8 mouse cellular contexts compared by ENCODE assay signal in genomic region chr1:55236890-55237642, GRCm38 (mm10). TPM values are rescaled to one million over a fixed set of nuclear protein-coding genes. Genes with fewer than 3 reads are reported as not detected.
DNase-seq lines count a peak whose midpoint lies in the region; ATAC-seq and TF ChIP-seq lines count a peak whose summit lies in the region.

Mars2 (plus strand) TSS chr1:55237177.

- DNase-seq in CH12.LX (ENCODE audit: extremely low read depth) = peak; percentile 92
- peak; percentile 91 for DNase-seq in c-Kit-positive CD71-positive TER-119-negative erythroid progenitor cells, embryonic 14.5 days (ENCODE audit: low read depth)
- DNase-seq in forebrain, embryonic 11.5 days (ENCODE audit: low spot score) = peak; percentile 98
- DNase-seq in kidney, postnatal 4 days = peak; percentile 98 to 99
- peak; percentile 97 for DNase-seq in liver, postnatal 0 days
- DNase-seq in testis, postnatal 10 days (ENCODE audit: low spot score) = peak; percentile 98

- TF ChIP-seq CTCF in CH12.LX (conservative IDR thresholded peaks at IDR 0.05 in 1 of 2, IDR thresholded peaks at IDR 0.05 in 1 of 2; ENCODE audit: low read depth in 2 of 2, low read length in 2 of 2) = no peak
- peak; percentile 49 for TF ChIP-seq CTCF in liver, postnatal 0 days (IDR thresholded peaks at IDR 0.05; ENCODE audit: low read depth)

- H3K27me3 ChIP-seq in CH12.LX (replicated peaks) = no peaks in the 10 kb centered on the region
- no peaks in the 10 kb centered on the region for H3K27me3 ChIP-seq in forebrain, embryonic 11.5 days (ENCODE audit: control insufficient read depth, insufficient read depth, low read length)
- no peaks in the 10 kb centered on the region for H3K27me3 ChIP-seq in heart, embryonic 16.5 days (ENCODE audit: control insufficient read depth, insufficient read depth, low read length)
- H3K27me3 ChIP-seq in liver, postnatal 0 days (ENCODE audit: insufficient read depth, low read length) = no peaks in the 10 kb centered on the region
- H3K27me3 ChIP-seq in neural tube, embryonic 14.5 days (ENCODE audit: control insufficient read depth, insufficient read depth, low read length) = no peaks in the 10 kb centered on the region

- peaks cover 0 to 28% of the 10 kb centered on the region in 2 experiments; a peak in 2 of 4 replicates for H3K4me1 ChIP-seq in CH12.LX (ENCODE audit: control insufficient read depth in 1 of 2, insufficient read depth in 2 of 2)
- peaks cover 10% of the 10 kb centered on the region for H3K4me1 ChIP-seq in forebrain, embryonic 11.5 days (replicated peaks; ENCODE audit: control insufficient read depth, insufficient read depth, low read length)
- H3K4me1 ChIP-seq in heart, embryonic 16.5 days (ENCODE audit: control insufficient read depth, insufficient read depth, low read length) = peaks cover 22% of the 10 kb centered on the region
- H3K4me1 ChIP-seq in liver, postnatal 0 days (ENCODE audit: insufficient read depth) = peaks cover 17% of the 10 kb centered on the region
- H3K4me1 ChIP-seq in neural tube, embryonic 14.5 days (ENCODE audit: control insufficient read depth, insufficient read depth, low read length) = peaks cover 20% of the 10 kb centered on the region

- peaks cover 0 to 19% of the 10 kb centered on the region in 2 experiments for H3K36me3 ChIP-seq in CH12.LX (replicated peaks in 1 of 2; ENCODE audit: control insufficient read depth in 1 of 2, insufficient read depth in 1 of 2, low read length in 1 of 2)
- no peaks in the 10 kb centered on the region for H3K36me3 ChIP-seq in forebrain, embryonic 11.5 days (ENCODE audit: control insufficient read depth, insufficient read depth, low read length)
- H3K36me3 ChIP-seq in heart, embryonic 16.5 days (ENCODE audit: control insufficient read depth, insufficient read depth) = no peaks in the 10 kb centered on the region
- H3K36me3 ChIP-seq in liver, postnatal 0 days (replicated peaks; ENCODE audit: insufficient read depth, low read length) = 0 out of 2 replicates have a peak, but pooled peaks cover 2% of the 10 kb centered on the region
- H3K36me3 ChIP-seq in neural tube, embryonic 14.5 days (ENCODE audit: control insufficient read depth, insufficient read depth, low read length) = no peaks in the 10 kb centered on the region

- 0% methylated on average over 82 of the region's 82 CpGs for WGBS in forebrain, embryonic 11.5 days
- under 1% methylated on average over 82 of the region's 82 CpGs for WGBS in heart, embryonic 16.5 days
- WGBS in liver, postnatal 0 days (ENCODE audit: insufficient replicate concordance) = under 1% methylated on average over 77 of the region's 82 CpGs
- under 1% methylated on average over 82 of the region's 82 CpGs for WGBS in neural tube, embryonic 14.5 days

- peak within 1 kb of the TSS; percentile 83 for H3K4me2 ChIP-seq in CH12.LX (ENCODE audit: insufficient read depth, low read depth, poor library complexity, severe bottlenecking)
- peak within 1 kb of the TSS; percentile 97 for H3K4me2 ChIP-seq in forebrain, embryonic 11.5 days (ENCODE audit: low read depth, low read length, severe bottlenecking)
- peak within 1 kb of the TSS; percentile 99 for H3K4me2 ChIP-seq in heart, embryonic 16.5 days (ENCODE audit: low read depth, low read length)
- peak within 1 kb of the TSS; percentile 100 for H3K4me2 ChIP-seq in liver, postnatal 0 days (ENCODE audit: low read depth, low read length)
- peak within 1 kb of the TSS; percentile 100 for H3K4me2 ChIP-seq in neural tube, embryonic 14.5 days (ENCODE audit: low read depth, low read length)

- peak; percentile 98 for ATAC-seq in forebrain, embryonic 11.5 days (replicated peaks; ENCODE audit: low FRiP score)
- ATAC-seq in heart, embryonic 16.5 days (replicated peaks; ENCODE audit: extremely low read depth, insufficient read depth, low FRiP score) = peak; percentile 99
- peak; percentile 99 for ATAC-seq in liver, postnatal 0 days
- ATAC-seq in neural tube, embryonic 14.5 days (ENCODE audit: low read depth) = peak; percentile 99

- H3K4me3 ChIP-seq in CH12.LX (replicated peaks in 1 of 3; ENCODE audit: low read depth in 2 of 3, low read length in 2 of 3, poor library complexity in 1 of 3) = peak within 1 kb of the TSS; percentile 77 to 97 (median 89)
- H3K4me3 ChIP-seq in forebrain, embryonic 11.5 days (ENCODE audit: low read depth, low read length) = peak within 1 kb of the TSS; percentile 75
- H3K4me3 ChIP-seq in heart, embryonic 16.5 days (ENCODE audit: low read length) = peak within 1 kb of the TSS; percentile 92
- peak within 1 kb of the TSS; percentile 85 for H3K4me3 ChIP-seq in liver, postnatal 0 days (ENCODE audit: low read depth, low read length)
- peak within 1 kb of the TSS; percentile 83 for H3K4me3 ChIP-seq in neural tube, embryonic 14.5 days (ENCODE audit: low read depth, low read length)

- in situ Hi-C loops in CH12.LX (cut with MboI; ENCODE audit: low pct_ligation_motif_present, low pct_unique_long_range_greater_than_20kb, low sequenced_read_pairs) = no loop called here

- TF ChIP-seq EP300 in CH12.LX (IDR thresholded peaks at IDR 0.05; ENCODE audit: low read length) = no peak
- TF ChIP-seq EP300 in liver, postnatal 0 days (IDR thresholded peaks at IDR 0.05; ENCODE audit: low read depth) = 0 out of 2 replicates have a peak, but pooled peaks have one; percentile 12

- peak within 1 kb of the TSS; percentile 5 for H3K27ac ChIP-seq in CH12.LX (ENCODE audit: insufficient read depth, low read depth)
- 0 out of 2 replicates have a peak within 1 kb of the TSS, but pooled peaks have one; percentile 31 for H3K27ac ChIP-seq in forebrain, embryonic 11.5 days (ENCODE audit: low read depth, low read length)
- peak within 1 kb of the TSS; percentile 65 for H3K27ac ChIP-seq in heart, embryonic 16.5 days (ENCODE audit: low read length)
- peak within 1 kb of the TSS; percentile 74 for H3K27ac ChIP-seq in liver, postnatal 0 days (ENCODE audit: low read depth)
- peak within 1 kb of the TSS; percentile 86 for H3K27ac ChIP-seq in neural tube, embryonic 14.5 days (ENCODE audit: low read depth, low read length)

- H3K9ac ChIP-seq in CH12.LX (ENCODE audit: insufficient read depth, low read depth) = peak within 1 kb of the TSS; percentile 68
- H3K9ac ChIP-seq in forebrain, embryonic 11.5 days (ENCODE audit: low read length) = peak within 1 kb of the TSS; percentile 75
- H3K9ac ChIP-seq in heart, embryonic 16.5 days (ENCODE audit: low read length) = peak within 1 kb of the TSS; percentile 82
- H3K9ac ChIP-seq in liver, postnatal 0 days (replicated peaks) = peak within 1 kb of the TSS; percentile 81
- H3K9ac ChIP-seq in neural tube, embryonic 14.5 days (replicated peaks; ENCODE audit: low read depth, low read length) = peak within 1 kb of the TSS; percentile 73

- peaks cover 37% of the 10 kb centered on the region for H3K79me2 ChIP-seq in CH12.LX (replicated peaks; ENCODE audit: control insufficient read depth, extremely low read depth, insufficient read depth, poor library complexity, severe bottlenecking)

- TF ChIP-seq POLR2A in CH12.LX (IDR thresholded peaks at IDR 0.05; ENCODE audit: low read depth, low read length) = peak; percentile 96

- no peaks in the 10 kb centered on the region for H3K9me3 ChIP-seq in CH12.LX (replicated peaks; ENCODE audit: low read length)
- H3K9me3 ChIP-seq in forebrain, embryonic 11.5 days (ENCODE audit: control insufficient read depth, low read length) = no peaks in the 10 kb centered on the region
- no peaks in the 10 kb centered on the region for H3K9me3 ChIP-seq in heart, embryonic 16.5 days (replicated peaks; ENCODE audit: control insufficient read depth, low read length)
- no peaks in the 10 kb centered on the region for H3K9me3 ChIP-seq in liver, postnatal 0 days (ENCODE audit: low read length)
- H3K9me3 ChIP-seq in neural tube, embryonic 14.5 days (ENCODE audit: control insufficient read depth, low read length) = no peaks in the 10 kb centered on the region

- TF ChIP-seq RAD21 in CH12.LX (IDR thresholded peaks at IDR 0.05; ENCODE audit: low read depth, low read length) = no peak

- dilution Hi-C loops in CH12.LX (cut with MboI; ENCODE audit: extremely low pct_ligation_motif_present, extremely low pct_unique_long_range_greater_than_20kb, low sequenced_read_pairs) = no loop called here

TF ChIP-seq in CH12.LX, 34 proteins besides CTCF, POLR2A, EP300 and RAD21 (continues in another document):
- TF ChIP-seq MAFK (IDR thresholded peaks at IDR 0.05; ENCODE audit: insufficient replicate concordance, low read length) (no peak), UBTF (IDR thresholded peaks at IDR 0.05; ENCODE audit: low read depth, low read length) (peak; percentile 76), NELFE (IDR thresholded peaks at IDR 0.05; ENCODE audit: low read depth, low read length) (peak; percentile 93), GABPA (IDR thresholded peaks at IDR 0.05; ENCODE audit: insufficient replicate concordance, low read depth, low read length) (no peak; the same call in 1 of the 2 replicates), TCF12 (IDR thresholded peaks at IDR 0.05; ENCODE audit: low read depth, low read length) (peak; percentile 91), IRF4 (IDR thresholded peaks at IDR 0.05; ENCODE audit: low read depth, low read length) (peak; percentile 49; the same call in 1 of the 2 replicates), MYC (IDR thresholded peaks at IDR 0.05; ENCODE audit: low read depth, low read length) (peak; percentile 78), POLR2AphosphoS2 (IDR thresholded peaks at IDR 0.05; ENCODE audit: low read depth, low read length) (peak; percentile 76; the same call in 1 of the 2 replicates), MAX (IDR thresholded peaks at IDR 0.05; ENCODE audit: low read length) (peak; percentile 94), JUN (IDR thresholded peaks at IDR 0.05; ENCODE audit: insufficient read depth, low read depth, low read length) (no peak), RCOR1 (conservative IDR thresholded peaks at IDR 0.05; ENCODE audit: low read depth, low read length) (no peak), ETS1 (conservative IDR thresholded peaks at IDR 0.05; ENCODE audit: low read depth, low read length) (no peak), USF1 (IDR thresholded peaks at IDR 0.05; ENCODE audit: low read depth, low read length) (no peak), KAT2A (IDR thresholded peaks at IDR 0.05; ENCODE audit: insufficient replicate concordance, low read length) (peak; percentile 83; the same call in 1 of the 2 replicates), PAX5 (IDR thresholded peaks at IDR 0.05; ENCODE audit: low read length) (no peak), SMC3 (IDR thresholded peaks at IDR 0.05; ENCODE audit: low read depth, low read length) (no peak)

RNA-seq across cellular contexts. Expression of gene Mars2, which starts in this region (rescaled TPM):
- total RNA-seq in CH12.LX (2012; rRNA removed) (4.5 and 5.7 TPM in 2 replicates), CH12.LX (2014; rRNA removed) (5.6 and 5.8 TPM in 2 replicates)
- 3.5 and 3.7 TPM in 2 replicates for polyA plus RNA-seq in CH12.LX (2012; ENCODE audit: insufficient read length, low read depth)
- polyA plus RNA-seq in forebrain, embryonic 11.5 days (2014; fragmentation: Nextera tagmentation; extraction: Ambion mirVana) = 3.7 and 3.8 TPM in 2 replicates
- polyA plus RNA-seq in heart, embryonic 16.5 days (2015; fragmentation: Nextera tagmentation; extraction: Ambion mirVana) = 3.8 and 4.0 TPM in 2 replicates
- polyA plus RNA-seq in liver, postnatal 0 days (2015; fragmentation: Nextera tagmentation; extraction: Ambion mirVana) = 1.2 TPM in 2 replicates
- polyA plus RNA-seq in neural tube, embryonic 14.5 days (2014; fragmentation: Nextera tagmentation; extraction: Ambion mirVana) = 4.0 TPM in 2 replicates

Comparison
In these comparisons a context has a peak if more than half of its experiments do, and no peak if none do; other contexts are left out.
1. Peak in every context shown above with its lines: DNase-seq, ATAC-seq, H3K4me3 ChIP-seq and H3K27ac ChIP-seq.
2. H3K27ac ChIP-seq: peak in every context shown above with its lines; median percentile 86 in neural tube, embryonic 14.5 days; 74 in liver, postnatal 0 days; 65 in heart, embryonic 16.5 days; 31 in forebrain, embryonic 11.5 days; 5 in CH12.LX.